Mouse (Mus musculus) stomach, postnatal 0 days (tissue): ENCODE measurements around the gene Adar. TPM values are rescaled to one million over a fixed set of nuclear protein-coding genes. Genes with fewer than 3 reads are reported as not detected.

Source experiments
- ATAC-seq: fragments of 200-750 bp; cut with Nextera tagmentation; 2 replicates; pipeline ENCODE4 v1.8.0; 2017; ENCODE audit not compliant: low FRiP score, low TSS enrichment
- DNase-seq: peaks from one replicate; pipeline ENCODE4 v3.0.0-alpha.2; 2016; ENCODE audit warnings: low spot score
- H3K27ac ChIP-seq: fragments of 300-500 bp; sonication (generic); replicated peaks from 2 replicates; pipeline ENCODE4 v1.5.1; 2014; ENCODE audit warnings: mild to moderate bottlenecking, control low read depth
- H3K27me3 ChIP-seq: fragments of 300-500 bp; sonication (generic); 2 replicates; pipeline ENCODE4 v1.6.1; 2014; ENCODE audit warnings: low read length; ENCODE audit not compliant: control insufficient read depth, insufficient read depth
- H3K36me3 ChIP-seq: fragments of 300-500 bp; sonication (generic); 2 replicates; pipeline ENCODE4 v1.6.1; 2014; ENCODE audit warnings: low read length, mixed read lengths; ENCODE audit not compliant: control insufficient read depth, insufficient read depth
- H3K4me1 ChIP-seq: fragments of 300-500 bp; sonication (generic); replicated peaks from 2 replicates; pipeline ENCODE4 v1.6.1; 2014; ENCODE audit warnings: antibody characterized with exemption; ENCODE audit not compliant: control insufficient read depth, insufficient read depth
- H3K4me2 ChIP-seq: fragments of 300-500 bp; sonication (generic); replicated peaks from 2 replicates; pipeline ENCODE4 v1.6.1; 2014; ENCODE audit warnings: low read depth, mild to moderate bottlenecking, control low read depth, moderate library complexity
- H3K4me3 ChIP-seq: fragments of 300-500 bp; sonication (generic); 2 replicates; pipeline ENCODE4 v1.5.1; 2014; ENCODE audit warnings: low read depth, low read length, control low read depth
- H3K9ac ChIP-seq: fragments of 300-500 bp; sonication (generic); 2 replicates; pipeline ENCODE4 v1.6.1; 2014; ENCODE audit warnings: mild to moderate bottlenecking, low read length, control low read depth, mixed read lengths
- H3K9me3 ChIP-seq: fragments of 300-500 bp; sonication (generic); 2 replicates; pipeline ENCODE4 v1.6.1; 2016; ENCODE audit warnings: low read length; ENCODE audit not compliant: control insufficient read depth
- CTCF ChIP-seq: IDR thresholded peaks from 2 replicates; pipeline ENCODE4 v1.5.1; 2016; ENCODE audit warnings: antibody characterized with exemption, low read depth, mild to moderate bottlenecking, moderate library complexity
- EP300 ChIP-seq: optimal IDR thresholded peaks from 2 replicates; pipeline ENCODE3; 2016; ENCODE audit warnings: antibody characterized with exemption
- WGBS: fragments of 180-500 bp; shearing (Covaris S2); extraction: QIAGEN DNeasy Blood & Tissue Kit; methylation state at CpG from one replicate; pipeline ENCODE4 v1.1.7; 2014; 5-methylcytosine and 5-hydroxymethylcytosine counted together
- polyA plus RNA-seq: library from polyadenylated mRNA; unstranded; fragments of >200 nt; fragmentation: Nextera tagmentation; extraction: Ambion mirVana; gene quantifications from 2 replicates; pipeline ENCODE4 v1.2.1, GENCODE M21; 2015

Adar gene
- polyA plus RNA-seq, 1 experiment from 2014 or later = 8.5 TPM

DNA sequence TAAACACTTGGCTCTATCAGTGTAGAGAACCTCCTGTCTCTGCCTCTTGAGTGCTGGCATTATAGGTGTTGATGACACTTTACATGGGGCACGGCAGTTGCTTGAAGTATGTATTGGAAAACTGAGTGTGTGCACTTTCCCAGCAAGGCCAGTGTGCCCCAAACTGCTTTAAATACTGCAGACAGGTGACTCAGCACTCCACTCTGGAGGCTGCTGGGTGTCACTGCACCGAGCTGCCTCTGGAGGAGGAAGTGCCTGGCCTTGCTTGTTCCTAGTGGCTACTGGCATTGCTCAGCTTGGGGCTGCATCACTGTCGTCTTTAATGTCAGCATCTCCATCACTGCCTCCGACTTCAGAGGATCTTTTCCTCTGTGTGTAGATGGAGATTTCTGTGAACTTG lies 12.2 kb downstream of the Adar start:
- Histone ChIP-seq H3K9me3 (no peaks in the 10 kb centered on the region), H3K27ac (no peak overlapping the region), H3K9ac (no peak overlapping the region), H3K36me3 (no peaks in the 10 kb centered on the region), H3K4me3 (no peak overlapping the region), H3K27me3 (no peaks in the 10 kb centered on the region), H3K4me2 (no peak overlapping the region), H3K4me1 (peaks cover 3% of the 10 kb centered on the region; the same call in 1 of the 2 replicates)
- WGBS = 19% methylated on average over 4 of the region's 4 CpGs
- ATAC-seq (peak; percentile 67), DNase-seq (peak; percentile 81)
- TF ChIP-seq EP300 (no peak), CTCF (peak; percentile 81)

DNA sequence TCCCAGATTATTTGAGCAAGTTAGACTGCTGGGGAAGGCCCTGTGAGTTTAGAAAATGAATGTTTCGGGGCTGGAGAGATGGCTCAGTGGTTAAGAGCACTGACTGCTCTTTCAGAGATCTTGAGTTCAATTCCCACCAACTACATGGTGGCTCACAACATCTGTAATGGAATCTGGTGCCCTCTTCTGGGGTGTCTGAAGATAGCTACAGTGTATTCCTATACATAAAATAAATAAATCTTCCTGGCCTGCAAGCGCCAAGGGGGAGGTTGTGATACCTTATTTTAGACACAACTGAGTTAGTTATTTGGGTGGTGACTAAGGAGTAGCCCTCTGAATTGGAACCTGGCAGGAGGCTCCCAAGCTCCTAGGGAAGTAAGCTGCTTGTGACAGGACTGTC lies 14.0 kb downstream of the Adar start:
- ATAC-seq (no peak), DNase-seq (no peak)
- TF ChIP-seq EP300 = no peak
- TF ChIP-seq CTCF = peak; percentile 51
- no peak overlapping the region for H3K4me3 ChIP-seq
- no peaks in the 10 kb centered on the region for H3K27me3 ChIP-seq
- no peak overlapping the region for H3K27ac ChIP-seq
- WGBS = 81% methylated on average over 2 of the region's 2 CpGs
- H3K4me1 ChIP-seq = peaks cover 3% of the 10 kb centered on the region; the same call in 1 of the 2 replicates
- no peak overlapping the region for H3K9ac ChIP-seq
- H3K9me3 ChIP-seq = no peaks in the 10 kb centered on the region
- no peaks in the 10 kb centered on the region for H3K36me3 ChIP-seq
- no peak overlapping the region for H3K4me2 ChIP-seq

DNA sequence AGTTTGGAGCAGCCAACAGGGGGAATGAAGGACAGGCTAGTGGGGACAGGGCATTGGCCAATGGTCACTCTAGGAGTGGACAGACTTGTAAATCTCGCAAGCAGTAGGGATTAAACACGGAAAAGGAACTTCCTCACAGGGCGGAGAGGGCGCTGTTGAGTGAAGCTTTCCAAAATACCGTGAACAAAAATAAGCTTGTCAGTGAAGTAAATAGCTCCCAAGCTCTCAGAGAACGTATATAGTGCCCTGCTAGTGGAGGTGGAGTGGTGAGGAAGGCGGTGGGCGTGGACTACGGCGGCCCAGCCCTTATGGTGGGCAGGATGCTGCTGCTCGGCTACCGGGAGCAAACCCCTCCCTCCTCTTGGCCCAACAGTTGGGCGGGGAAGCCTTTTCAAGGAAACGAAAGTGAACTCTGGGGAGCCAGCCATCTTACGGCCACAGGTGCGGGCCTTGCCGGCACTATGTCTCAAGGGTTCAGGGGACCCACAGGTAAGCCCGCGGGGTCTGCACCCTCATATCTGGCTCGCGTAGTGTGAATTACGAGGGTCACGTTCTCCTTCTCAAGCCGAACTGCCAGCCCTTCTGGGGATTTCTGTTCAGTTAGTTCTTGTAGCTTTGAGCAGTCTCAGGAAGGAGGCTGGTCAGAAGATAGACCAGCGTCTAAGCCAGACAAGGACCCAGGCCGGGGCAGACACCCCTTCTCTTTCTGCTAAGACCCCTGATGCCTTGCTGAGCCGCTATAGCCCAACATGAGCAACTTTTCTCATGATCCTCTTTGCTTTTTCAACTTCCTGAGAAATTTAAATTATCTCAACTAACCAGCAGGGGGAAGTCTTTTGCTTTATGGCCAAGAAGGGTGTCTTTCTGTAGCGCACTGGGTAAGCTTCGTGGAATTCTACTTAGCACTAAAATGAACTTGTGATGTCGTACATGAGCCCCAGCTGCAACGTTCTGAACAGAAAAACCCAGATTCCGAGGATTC lies 15.8 kb downstream of the Adar start:
- peak overlapping the region; percentile 68 for H3K9ac ChIP-seq
- under 1% methylated on average over 30 of the region's 32 CpGs for WGBS
- no peaks in the 10 kb centered on the region for H3K36me3 ChIP-seq
- peaks cover 3% of the 10 kb centered on the region; the same call in 1 of the 2 replicates for H3K4me1 ChIP-seq
- H3K4me2 ChIP-seq = peak overlapping the region; percentile 65
- H3K27ac ChIP-seq = peak overlapping the region; percentile 91
- no peaks in the 10 kb centered on the region for H3K27me3 ChIP-seq
- TF ChIP-seq CTCF (peak; percentile 81), EP300 (no peak)
- DNase-seq (peak; percentile 94), ATAC-seq (peak; percentile 95)
- H3K9me3 ChIP-seq = no peaks in the 10 kb centered on the region
- peak overlapping the region; percentile 71 for H3K4me3 ChIP-seq

DNA sequence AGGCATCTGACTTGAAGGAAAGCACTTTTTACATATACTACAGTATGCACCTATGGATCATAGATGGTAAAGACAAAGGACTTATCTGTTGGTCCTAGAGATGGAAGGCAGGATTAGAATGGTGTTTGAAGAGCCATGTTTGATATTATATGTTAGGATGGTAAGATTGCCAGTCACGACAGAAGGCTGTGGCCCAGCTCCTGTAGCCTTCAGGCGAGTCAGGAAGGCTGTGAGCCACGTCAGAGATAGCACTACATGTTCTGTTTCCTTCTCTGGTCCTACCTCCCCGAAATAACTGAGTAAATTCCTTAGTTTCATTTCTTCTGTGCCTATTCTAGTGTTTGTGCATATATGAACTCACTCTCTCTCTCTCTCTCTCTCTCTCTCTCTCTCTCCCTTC lies 17.3 kb downstream of the Adar start:
- no peak for ATAC-seq
- Histone ChIP-seq H3K4me3 (no peak overlapping the region), H3K27ac (no peak overlapping the region), H3K4me2 (peak overlapping the region; percentile 65), H3K36me3 (0 out of 2 replicates have a peak, but pooled peaks cover 2% of the 10 kb centered on the region), H3K9me3 (no peaks in the 10 kb centered on the region), H3K27me3 (no peaks in the 10 kb centered on the region), H3K9ac (no peak overlapping the region), H3K4me1 (peaks cover 3% of the 10 kb centered on the region; the same call in 1 of the 2 replicates)
- no peak for DNase-seq
- WGBS = 86% methylated on average over 4 of the region's 4 CpGs
- TF ChIP-seq CTCF (no peak), EP300 (no peak)

DNA sequence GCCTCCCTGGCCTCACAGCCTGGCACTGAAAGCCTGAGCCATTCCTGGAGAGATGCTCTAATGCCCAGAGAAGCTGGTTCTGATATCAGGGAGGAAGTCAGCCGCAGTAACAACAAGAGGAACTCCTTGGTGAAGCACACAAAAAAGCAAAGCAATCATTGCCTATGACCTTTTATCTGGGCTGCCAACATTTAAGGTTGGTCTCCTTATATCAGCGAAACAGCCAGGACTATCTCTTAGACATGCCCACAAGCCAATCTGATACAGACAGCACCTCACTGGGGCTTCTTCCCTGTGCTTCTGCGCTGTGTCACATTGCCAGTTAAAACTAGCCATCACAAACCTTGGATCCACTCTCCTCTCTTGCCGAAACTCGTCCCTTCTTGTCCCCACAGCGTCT lies 23.7 kb downstream of the Adar start:
- H3K9ac ChIP-seq = no peak overlapping the region

DNA sequence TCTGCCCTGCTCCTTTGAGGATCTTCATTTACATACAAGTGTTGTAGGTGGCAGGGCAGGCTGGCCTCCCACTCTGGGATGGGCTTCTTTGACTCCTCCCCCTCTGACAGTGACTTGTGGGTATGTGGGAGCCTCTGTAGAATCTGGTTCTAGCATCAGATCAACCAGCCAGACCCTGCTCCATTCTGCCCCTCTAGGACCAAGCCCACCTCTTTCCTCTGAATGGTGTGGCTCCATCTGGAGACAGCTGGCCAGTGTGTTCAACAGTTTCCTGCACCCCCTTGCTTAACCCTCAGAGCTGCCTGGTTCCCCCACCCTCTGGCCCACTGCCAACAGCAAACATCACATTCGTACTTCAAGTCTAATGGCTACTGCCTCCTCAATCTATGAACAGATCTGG lies 37.5 kb downstream of the Adar start:
- TF ChIP-seq CTCF (no peak), EP300 (no peak)
- H3K27me3 ChIP-seq = no peaks in the 10 kb centered on the region
- DNase-seq (no peak), ATAC-seq (no peak)
- no peak overlapping the region for H3K9ac ChIP-seq
- H3K36me3 ChIP-seq = peaks cover 15% of the 10 kb centered on the region; the same call in 1 of the 2 replicates
- H3K4me1 ChIP-seq = no peaks in the 10 kb centered on the region
- WGBS = 21% methylated on average over 1 of the region's 1 CpGs
- H3K9me3 ChIP-seq = no peaks in the 10 kb centered on the region
- no peak overlapping the region for H3K27ac ChIP-seq
- H3K4me2 ChIP-seq = no peak overlapping the region
- no peak overlapping the region for H3K4me3 ChIP-seq

More for the DNA sequence above, 23.7 kb downstream of the Adar start:
- Histone ChIP-seq H3K4me3 (no peak overlapping the region), H3K4me1 (no peaks in the 10 kb centered on the region), H3K9me3 (no peaks in the 10 kb centered on the region), H3K36me3 (peaks cover 23% of the 10 kb centered on the region), H3K27ac (no peak overlapping the region), H3K27me3 (no peaks in the 10 kb centered on the region), H3K4me2 (no peak overlapping the region)
- ATAC-seq = no peak
- WGBS = 95% methylated on average over 6 of the region's 6 CpGs
- DNase-seq = no peak
- TF ChIP-seq EP300 = no peak
- TF ChIP-seq CTCF = no peak
